Mouse (Mus musculus) embryonic stem cell, embryonic (primary cell): ENCODE results near the gene Gpnmb.

Experiments used
- CTCF ChIA-PET, 4 experiments: fragments of 300-600 bp in 2 of 4; fragments of 350-600 bp in 2 of 4; sonication (Branson Sonifier 250); formaldehyde crosslinking; loops; one replicate each; lab custom pipeline; 2022; ENCODE audit warnings: inconsistent platforms in 2 of 4; lab: Charles Lee
- POLR2A ChIA-PET, 4 experiments: fragments of 300-600 bp in 2 of 4; fragments of 350-600 bp in 2 of 4; sonication (Branson Sonifier 250); formaldehyde crosslinking; loops; one replicate each; lab custom pipeline; 2022; ENCODE audit warnings: antibody characterized with exemption in 4 of 4, inconsistent platforms in 1 of 4; lab: Charles Lee

The Gpnmb gene

GRCm38 (mm10) chr6:49021141-49022012 is 15.0 kb upstream of the Gpnmb start:
- CTCF ChIA-PET: interaction anchor here in 2 of 4 experiments (0.7 to 1.0 kb wide), 2 partner anchors 14 to 111 kb away, joined by 3 read pairs; no protein-coding TSS in a partner anchor
- POLR2A ChIA-PET: interaction anchor here in 3 of 4 experiments (0.6 to 8.6 kb wide), 28 partner anchors 8 to 346 kb away, joined by 3 to 122 read pairs (median 6); partner anchors contain the start of genes Gpnmb (in 2 of the 3), Malsu1 (in 2 of the 3) and Fam221a (in 1 of the 3)

GRCm38 (mm10) chr6:49022384-49022783 is 14.0 kb upstream of the Gpnmb start:
- ChIA-PET POLR2A (interaction anchor here in 3 of 4 experiments (0.6 to 8.6 kb wide), 25 partner anchors 9 to 345 kb away, joined by 3 to 122 read pairs (median 8); partner anchors contain the start of genes Gpnmb (in 2 of the 3), Tra2a (in 2 of the 3), Fam221a (in 1 of the 3) and Malsu1 (in 1 of the 3)), CTCF (interaction anchor here in 1 of 4 experiments (1.0 kb wide), 1 partner anchor 15 kb away, joined by 3 read pairs; no protein-coding TSS in a partner anchor)

DNA sequence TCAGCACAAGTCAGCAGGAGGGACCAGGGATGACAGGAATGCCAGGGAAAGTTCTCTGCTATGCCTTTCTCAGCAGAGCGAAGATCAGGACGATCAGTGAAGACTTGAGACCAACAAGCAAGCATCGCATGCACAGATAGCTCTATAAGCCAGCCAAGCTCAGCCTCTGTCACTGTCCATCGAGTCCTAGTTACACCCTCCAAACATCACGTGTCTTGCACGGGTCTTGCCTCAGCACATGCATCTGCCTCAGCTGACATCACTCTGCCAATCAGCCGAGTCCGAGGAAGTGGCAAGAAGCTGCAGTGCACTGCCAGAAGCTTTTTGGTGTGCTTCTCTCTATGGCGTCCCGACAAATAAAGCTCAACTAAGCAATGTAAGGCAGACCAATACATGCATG is 13.0 kb upstream of the Gpnmb start:
- CTCF ChIA-PET: interaction anchor here in 2 of 4 experiments (1.1 to 1.4 kb wide), 6 partner anchors 13 to 163 kb away, joined by 3 to 7 read pairs (median 4); partner anchors contain the start of genes Gpnmb (in 1 of the 2) and Malsu1 (in 1 of the 2)
- POLR2A ChIA-PET: interaction anchor here in 3 of 4 experiments (0.6 to 8.6 kb wide), 28 partner anchors 10 to 1358 kb away, joined by 3 to 122 read pairs (median 5); partner anchors contain the start of genes Gpnmb (in 2 of the 3), Tra2a (in 2 of the 3) and Fam221a (in 1 of the 3)

GRCm38 (mm10) chr6:49025290-49025689 is 11.1 kb upstream of the Gpnmb start:
- ChIA-PET POLR2A (interaction anchor here in 2 of 4 experiments (0.6 to 8.6 kb wide), 11 partner anchors 10 to 385 kb away, joined by 3 to 122 read pairs (median 4); partner anchors contain the start of gene Gpnmb (in 2 of the 2)), CTCF (interaction anchor here in 3 of 4 experiments (0.6 to 1.0 kb wide), 5 partner anchors 15 to 227 kb away, joined by 3 to 7 read pairs (median 3); no protein-coding TSS in a partner anchor)

DNA sequence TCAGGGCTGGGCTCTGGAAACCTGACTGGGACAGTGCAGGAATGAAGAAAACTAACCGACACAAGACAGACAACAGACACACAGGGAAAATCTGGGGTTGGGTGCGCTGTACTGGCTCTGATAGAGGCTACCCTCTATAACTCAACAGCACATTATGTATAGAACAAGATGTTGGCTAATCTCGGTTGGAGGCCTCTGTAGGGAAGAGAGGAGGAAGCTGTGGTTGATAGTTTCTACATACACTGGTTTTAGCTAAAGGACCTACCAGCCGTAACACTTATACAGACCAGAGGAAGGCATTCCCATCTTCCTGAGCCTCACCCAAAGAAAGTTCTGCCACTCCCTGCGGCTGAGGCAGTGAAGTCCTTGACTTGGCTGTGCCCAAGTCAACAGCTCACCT is 9.8 kb upstream of the Gpnmb start:
- POLR2A ChIA-PET: interaction anchor here in 2 of 4 experiments (0.9 to 8.6 kb wide), 5 partner anchors 8 to 191 kb away, joined by 3 to 122 read pairs (median 6); partner anchors contain the start of gene Gpnmb (in 2 of the 2)

GRCm38 (mm10) chr6:49028019-49028418 is 8.3 kb upstream of the Gpnmb start:
- CTCF ChIA-PET: interaction anchor here in 3 of 4 experiments (0.5 to 1.0 kb wide), 3 partner anchors 20 to 202 kb away, joined by 3 to 4 read pairs (median 3); no protein-coding TSS in a partner anchor
- POLR2A ChIA-PET: interaction anchor here in 3 of 4 experiments (0.9 to 3.1 kb wide), 17 partner anchors 8 to 340 kb away, joined by 3 to 13 read pairs (median 4); partner anchors contain the start of genes Gpnmb (in 2 of the 3), Fam221a (in 1 of the 3), Igf2bp3 (in 1 of the 3) and Tra2a (in 1 of the 3)

More for the DNA sequence above, 9.8 kb upstream of the Gpnmb start:
- CTCF ChIA-PET: interaction anchor here in 2 of 4 experiments (0.7 to 0.8 kb wide), 3 partner anchors 157 to 1082 kb away, joined by 3 to 7 read pairs (median 3); no protein-coding TSS in a partner anchor

DNA sequence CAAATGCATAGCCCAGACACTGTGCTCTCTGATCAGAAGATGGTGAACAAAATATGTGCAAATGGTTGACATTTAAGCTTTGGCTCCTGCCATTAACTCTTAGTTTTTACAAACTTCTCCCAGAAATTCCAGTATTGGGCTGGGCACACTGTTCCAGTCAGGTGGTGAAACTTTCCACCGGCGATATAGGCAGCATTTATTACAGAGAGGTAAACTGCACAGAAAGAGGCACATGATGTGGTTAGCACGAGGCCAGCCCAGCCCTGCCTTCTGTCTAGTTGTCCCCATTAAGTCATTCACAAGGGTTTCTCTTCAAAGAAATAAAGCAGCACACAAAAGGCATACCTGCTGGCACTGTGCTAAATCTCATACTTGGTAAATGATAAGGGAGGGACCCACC is 7.6 kb upstream of the Gpnmb start:
- ChIA-PET CTCF (interaction anchor here in 2 of 4 experiments (0.7 to 0.9 kb wide), 2 partner anchors 167 to 201 kb away, joined by 3 read pairs; no protein-coding TSS in a partner anchor), POLR2A (interaction anchor here in 2 of 4 experiments (0.5 to 3.1 kb wide), 21 partner anchors 8 to 339 kb away, joined by 3 to 13 read pairs (median 4); partner anchors contain the start of genes Gpnmb (in 2 of the 2), Fam221a (in 1 of the 2) and Tra2a (in 1 of the 2))

DNA sequence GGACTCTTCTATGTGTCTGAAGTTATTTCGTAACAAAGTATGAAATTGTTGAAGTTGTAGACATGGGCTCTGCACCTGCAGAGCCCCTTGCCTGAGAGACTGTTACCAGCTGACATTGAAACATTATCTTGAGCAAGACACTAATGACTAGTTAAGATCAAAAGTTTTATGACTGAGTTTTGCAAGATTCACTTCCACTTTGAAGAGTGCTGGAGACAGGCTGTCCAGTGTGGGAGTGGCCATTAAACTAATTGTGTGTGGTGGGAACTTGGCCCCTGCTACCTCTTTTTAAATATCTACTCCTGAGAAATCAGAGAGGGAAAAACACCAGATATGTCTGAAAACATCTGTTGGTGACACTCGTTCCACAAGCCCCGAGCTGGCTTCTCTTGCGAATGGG is 5.1 kb upstream of the Gpnmb start:
- CTCF ChIA-PET: no interaction called here
- POLR2A ChIA-PET: interaction anchor here in 2 of 4 experiments (0.9 to 8.4 kb wide), 4 partner anchors 9 to 233 kb away, joined by 3 to 122 read pairs (median 4); partner anchors contain the start of gene Tra2a (in 1 of the 2)

GRCm38 (mm10) chr6:49032783-49033182 is 3.6 kb upstream of the Gpnmb start:
- POLR2A ChIA-PET: interaction anchor here in 2 of 4 experiments (0.6 to 8.4 kb wide), 6 partner anchors 10 to 335 kb away, joined by 3 to 122 read pairs (median 6); partner anchors contain the start of genes Fam221a (in 1 of the 2) and Tra2a (in 1 of the 2)
- CTCF ChIA-PET: interaction anchor here in 2 of 4 experiments (0.5 to 1.5 kb wide), 3 partner anchors 25 to 411 kb away, joined by 3 read pairs; no protein-coding TSS in a partner anchor

DNA sequence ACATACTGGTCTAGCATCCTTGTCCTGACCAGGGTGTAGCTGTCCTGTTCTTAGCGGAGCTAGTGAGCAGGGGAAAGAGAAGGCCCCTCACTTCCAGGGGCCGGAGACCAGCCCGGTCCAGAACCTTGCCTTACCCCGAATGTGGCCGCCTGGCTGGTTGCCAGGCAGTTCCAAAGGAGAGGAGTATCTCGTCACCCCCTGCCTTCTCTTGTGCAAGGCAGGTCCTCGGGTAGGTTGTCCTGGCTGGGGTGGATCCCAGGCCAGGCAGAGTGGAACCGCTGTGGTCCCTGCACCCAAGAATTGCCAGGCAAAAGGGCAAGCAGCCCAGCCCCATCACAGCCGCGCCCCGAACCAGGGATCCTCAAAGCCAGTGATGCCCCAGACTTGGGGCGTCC is 919 bp downstream of the Gpnmb start:
- ChIA-PET POLR2A (interaction anchor here in 3 of 4 experiments (0.5 to 8.4 kb wide), 11 partner anchors 9 to 227 kb away, joined by 3 to 122 read pairs (median 4); partner anchors contain the start of genes Malsu1 (in 1 of the 3) and Tra2a (in 1 of the 3)), CTCF (interaction anchor here in 2 of 4 experiments (0.6 to 1.6 kb wide), 5 partner anchors 14 to 150 kb away, joined by 3 to 10 read pairs (median 4); no protein-coding TSS in a partner anchor)

DNA sequence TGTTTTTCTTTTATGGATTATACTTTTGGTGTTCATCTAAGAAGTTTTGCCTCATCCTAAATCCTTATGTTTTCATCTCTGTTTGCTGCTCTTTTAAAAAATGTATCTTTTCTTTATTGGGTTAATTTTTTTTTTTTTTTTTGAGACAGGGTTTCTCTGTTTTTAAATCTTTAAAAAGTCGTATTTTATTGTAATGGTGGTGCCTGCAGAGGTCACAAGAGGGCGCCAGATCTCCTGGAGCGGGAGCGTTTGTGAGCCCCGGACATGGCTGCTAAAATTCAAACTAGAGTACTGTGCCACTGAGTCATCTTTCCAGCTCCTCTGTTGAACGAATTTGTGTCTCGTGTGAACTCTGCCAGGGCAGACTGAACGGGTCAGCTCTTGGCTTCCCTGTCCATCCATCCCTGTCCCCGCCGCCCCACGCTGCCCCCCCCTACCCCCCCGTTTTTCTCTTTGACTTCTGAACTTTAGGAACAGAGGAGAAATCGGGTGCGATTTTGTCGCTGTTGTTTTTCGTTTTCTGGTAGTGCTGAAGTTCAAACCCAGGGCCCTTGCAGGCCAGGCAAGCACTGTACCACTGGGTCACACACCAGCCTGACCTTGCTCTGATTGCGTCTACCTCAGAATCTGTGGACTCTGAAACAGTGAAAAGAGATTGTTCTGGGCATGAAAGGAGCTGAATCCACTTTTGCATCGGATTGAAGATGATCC is 3.3 kb downstream of the Gpnmb start:
- ChIA-PET POLR2A (interaction anchor here in 1 of 4 experiments (0.6 to 1.3 kb wide), 4 partner anchors 16 to 328 kb away, joined by 3 read pairs; partner anchors contain the start of genes Fam221a and Malsu1), CTCF (interaction anchor here in 3 of 4 experiments (0.6 to 1.6 kb wide), 14 partner anchors 9 to 394 kb away, joined by 3 to 5 read pairs (median 4); partner anchors contain the start of gene Malsu1 (in 1 of the 3))

- CTCF ChIA-PET: interaction anchor here in 2 of 4 experiments (0.7 to 0.9 kb wide), 2 partner anchors 11 to 229 kb away, joined by 3 read pairs; no protein-coding TSS in a partner anchor
- POLR2A ChIA-PET: interaction anchor here in 2 of 4 experiments (0.6 to 2.4 kb wide), 3 partner anchors 11 to 86 kb away, joined by 3 to 7 read pairs (median 3); no protein-coding TSS in a partner anchor
Observed at GRCm38 (mm10) chr6:49046502-49046901, 10.2 kb downstream of the Gpnmb start.

GRCm38 (mm10) chr6:49046976-49047375 is 10.6 kb downstream of the Gpnmb start:
- ChIA-PET CTCF (interaction anchor here in 3 of 4 experiments (0.6 to 0.9 kb wide), 3 partner anchors 11 to 229 kb away, joined by 3 read pairs; no protein-coding TSS in a partner anchor), POLR2A (interaction anchor here in 2 of 4 experiments (0.6 to 2.4 kb wide), 3 partner anchors 11 to 86 kb away, joined by 3 to 7 read pairs (median 3); no protein-coding TSS in a partner anchor)

GRCm38 (mm10) chr6:49047848-49048247 is 11.5 kb downstream of the Gpnmb start:
- CTCF ChIA-PET: interaction anchor here in 2 of 4 experiments (0.7 to 1.1 kb wide), 2 partner anchors 8 to 10 kb away, joined by 3 to 4 read pairs; no protein-coding TSS in a partner anchor
- POLR2A ChIA-PET: interaction anchor here in 2 of 4 experiments (0.7 to 2.4 kb wide), 6 partner anchors 10 to 216 kb away, joined by 3 to 7 read pairs (median 4); partner anchors contain the start of genes Gpnmb (in 1 of the 2), Malsu1 (in 1 of the 2) and Tra2a (in 1 of the 2)

DNA sequence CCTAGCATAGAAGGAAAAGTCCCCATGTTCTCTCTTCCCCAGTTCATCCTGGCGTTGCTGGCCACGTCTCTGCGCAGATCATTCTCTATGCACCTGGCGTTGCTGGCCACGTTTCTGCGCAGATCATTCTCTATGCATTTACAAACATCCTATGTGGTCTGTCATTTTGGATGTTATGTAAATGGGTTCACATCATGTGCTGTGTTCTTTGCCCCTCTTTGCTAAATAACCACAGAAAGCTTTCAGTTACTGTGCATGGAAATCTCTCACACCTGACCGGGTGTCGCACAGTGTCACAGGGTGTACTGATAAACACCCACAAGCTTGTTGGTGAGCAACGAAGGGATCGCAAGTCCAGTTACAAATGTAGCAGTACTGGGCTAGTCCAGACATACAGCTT is 12.0 kb downstream of the Gpnmb start:
- POLR2A ChIA-PET: interaction anchor here in 3 of 4 experiments (0.7 to 2.4 kb wide), 9 partner anchors 9 to 216 kb away, joined by 3 to 7 read pairs (median 4); partner anchors contain the start of genes Gpnmb (in 1 of the 3), Malsu1 (in 1 of the 3) and Tra2a (in 1 of the 3)
- CTCF ChIA-PET: interaction anchor here in 2 of 4 experiments (0.7 to 2.4 kb wide), 3 partner anchors 9 kb away, joined by 3 to 5 read pairs (median 4); no protein-coding TSS in a partner anchor
